Comparison of ENCODE assay signal across 20 mouse cellular contexts in the genomic region with DNA sequence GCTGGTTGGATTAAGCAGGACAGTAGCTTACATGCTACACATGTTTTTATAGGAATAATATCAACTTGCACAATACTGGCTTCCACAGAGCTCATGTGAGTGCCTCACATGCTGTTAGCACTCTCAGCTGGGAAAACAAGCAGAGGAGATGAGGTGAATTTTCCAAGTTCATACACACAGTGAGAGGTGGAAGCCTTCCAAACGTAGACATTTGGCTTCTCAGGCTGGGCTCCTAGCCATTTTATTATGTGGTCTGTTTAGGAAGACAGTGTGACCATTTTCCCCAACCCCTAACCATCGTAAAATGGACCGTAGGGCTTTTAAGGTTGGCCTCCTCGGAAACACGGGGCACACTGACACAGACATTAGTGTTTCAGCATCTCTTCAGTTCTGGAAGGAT.
A peak's percentile ranks its signal among the peaks of the same experiment; 100 is the strongest.
DNase-seq lines count a peak whose midpoint lies in the region; ATAC-seq lines count a peak whose summit lies in the region.
"Had no signal": no experiment of that assay in that cellular context is flagged by ENCODE, and none has a peak within 500 bp of the region (broad histone marks: within the 10 kb centered on the region; RNA-seq: fewer than 3 reads in every experiment).

No protein-coding gene starts in this region.

- DNase-seq in NIH3T3 (ENCODE audit: low read depth), result peak; percentile 67
- peak; percentile 5 for DNase-seq in adipocyte (ENCODE audit: low spot score)
- DNase-seq in cerebellum, adult 11-12 months, result peak; percentile 50
- DNase-seq in cerebellum, adult 9-11 months, result peak; percentile 62
- no peak for DNase-seq in adrenal gland, adult 8-10 months
- no peak for DNase-seq in heart, postnatal 36 days
- DNase-seq in spleen, postnatal 4 days (ENCODE audit: low spot score in 2 of 2), result no peak
- DNase-seq: adrenal gland, postnatal 10 days; B cell, adult 2 months; forebrain, postnatal 0 days; gastrocnemius, postnatal 14 days; kidney, postnatal 25 days; liver; lung, embryonic 14.5 days; lung, postnatal 14 days; thymus, postnatal 14 days had no signal

- ATAC-seq in erythroblast, adult 5-6 weeks (replicated peaks; ENCODE audit: low FRiP score, poor library complexity, severe bottlenecking), result no peak
- ATAC-seq: activated CD4-positive, CD25-positive, alpha-beta regulatory T cell, adult 4 months; forebrain, postnatal 0 days; intestine, postnatal 0 days; midbrain, embryonic 16.5 days had no signal

- intact Hi-C loops in heart, postnatal 36 days (cut with DNase I), result no loop called here

Comparison
In these comparisons a context has a peak if more than half of its experiments do, and no peak if none do; other contexts are left out.
1. DNase-seq: peak in NIH3T3 (single experiment), adipocyte (single experiment), cerebellum, adult 11-12 months (single experiment) and cerebellum, adult 9-11 months (single experiment); none in adrenal gland, adult 8-10 months (single experiment), heart, postnatal 36 days (0 of 2) and spleen, postnatal 4 days (0 of 2).